Mouse (Mus musculus) thymus, postnatal 10 days (tissue): ENCODE measurements around the gene Cebpa.

ENCODE experiments used
- DNase-seq, 2 experiments: peaks; one replicate each; pipeline ENCODE4 v3.0.0; 2021; ENCODE audit warnings: low spot score in 2 of 2

The Cebpa gene

DNA sequence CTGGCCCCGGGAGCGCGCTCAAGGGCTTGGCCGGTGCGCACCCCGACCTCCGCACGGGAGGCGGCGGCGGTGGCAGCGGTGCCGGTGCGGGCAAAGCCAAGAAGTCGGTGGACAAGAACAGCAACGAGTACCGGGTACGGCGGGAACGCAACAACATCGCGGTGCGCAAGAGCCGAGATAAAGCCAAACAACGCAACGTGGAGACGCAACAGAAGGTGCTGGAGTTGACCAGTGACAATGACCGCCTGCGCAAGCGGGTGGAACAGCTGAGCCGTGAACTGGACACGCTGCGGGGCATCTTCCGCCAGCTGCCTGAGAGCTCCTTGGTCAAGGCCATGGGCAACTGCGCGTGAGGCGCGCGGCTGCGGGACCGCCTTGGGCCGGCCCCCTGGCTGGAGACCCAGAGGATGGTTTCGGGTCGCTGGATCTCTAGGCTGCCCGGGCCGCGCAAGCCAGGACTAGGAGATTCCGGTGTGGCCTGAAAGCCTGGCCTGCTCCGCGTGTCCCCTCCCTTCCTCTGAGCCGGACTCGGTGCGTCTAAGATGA lies 1.1 kb downstream of the Cebpa start:
- DNase-seq = no peak

GRCm38 (mm10) chr7:35121150-35121549 lies 2.1 kb downstream of the Cebpa start:
- DNase-seq = no peak

DNA sequence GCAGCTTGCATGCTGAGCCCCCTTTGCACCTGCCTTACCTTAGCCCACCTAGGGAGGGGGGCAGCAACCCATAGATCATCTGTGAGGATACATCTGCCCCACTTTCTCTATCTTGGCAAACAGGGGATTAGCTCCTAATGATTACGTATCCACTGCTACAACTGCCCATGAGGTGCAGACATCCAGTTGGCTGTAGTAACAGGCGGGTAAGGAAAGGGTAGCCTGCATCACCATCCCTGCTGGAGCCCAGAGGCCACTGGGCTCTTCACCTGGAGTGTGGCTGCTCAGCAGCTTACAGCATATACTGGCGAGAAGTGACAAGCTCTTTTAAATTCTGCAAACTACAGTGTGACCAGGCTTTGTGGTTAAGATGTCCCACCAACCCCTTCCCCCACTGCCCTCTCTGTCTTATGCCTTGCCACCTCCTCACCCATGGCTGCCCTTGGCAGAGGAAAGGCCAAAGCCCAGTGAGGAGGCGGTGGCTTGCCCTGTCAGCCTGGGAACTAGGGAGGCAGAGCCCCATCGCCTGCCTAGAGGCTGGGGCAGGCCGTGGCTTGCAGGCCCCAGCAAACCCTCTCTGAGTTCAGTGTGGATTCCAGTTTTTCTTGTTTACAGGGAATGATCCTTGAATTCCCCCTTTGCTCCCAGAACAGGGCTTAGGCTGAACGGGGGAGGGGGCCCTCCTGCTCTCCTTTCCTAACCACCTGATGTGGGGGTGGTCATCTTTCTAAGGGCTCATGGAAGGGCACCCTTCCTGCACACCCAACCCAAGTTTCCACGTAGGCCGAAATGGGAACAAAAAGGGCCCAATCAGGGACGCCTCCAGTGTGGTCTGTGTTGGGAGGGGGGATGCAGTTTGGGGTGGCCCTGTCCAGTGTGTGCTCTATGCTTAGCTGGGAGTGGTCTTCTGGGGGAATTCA lies 3.6 kb downstream of the Cebpa start:
- DNase-seq = no peak

GRCm38 (mm10) chr7:35123431-35123953 lies 4.4 kb downstream of the Cebpa start:
- DNase-seq = no peak

GRCm38 (mm10) chr7:35124216-35124615 lies 5.1 kb downstream of the Cebpa start:
- DNase-seq = no peak

DNA sequence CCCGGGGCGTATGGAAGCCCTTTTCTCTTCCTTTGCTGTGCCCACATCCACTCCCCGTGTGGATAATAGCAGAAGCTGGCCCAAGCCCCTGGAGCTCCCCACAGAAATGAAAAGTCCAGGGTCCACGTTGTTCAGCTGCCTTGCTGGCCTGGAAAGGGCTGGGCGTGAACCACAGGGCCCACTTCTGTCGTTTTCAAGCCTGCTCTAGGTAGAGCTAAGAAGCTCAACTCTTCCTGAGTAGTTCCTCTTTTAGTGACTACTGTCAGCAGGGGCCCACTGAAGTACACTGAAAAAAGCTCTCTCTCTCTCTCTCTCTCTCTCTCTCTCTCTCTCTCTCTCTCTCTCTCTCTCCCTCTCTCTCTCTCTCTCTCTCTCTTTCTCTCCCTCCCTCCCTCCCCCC lies 5.7 kb downstream of the Cebpa start:
- DNase-seq = no peak

DNA sequence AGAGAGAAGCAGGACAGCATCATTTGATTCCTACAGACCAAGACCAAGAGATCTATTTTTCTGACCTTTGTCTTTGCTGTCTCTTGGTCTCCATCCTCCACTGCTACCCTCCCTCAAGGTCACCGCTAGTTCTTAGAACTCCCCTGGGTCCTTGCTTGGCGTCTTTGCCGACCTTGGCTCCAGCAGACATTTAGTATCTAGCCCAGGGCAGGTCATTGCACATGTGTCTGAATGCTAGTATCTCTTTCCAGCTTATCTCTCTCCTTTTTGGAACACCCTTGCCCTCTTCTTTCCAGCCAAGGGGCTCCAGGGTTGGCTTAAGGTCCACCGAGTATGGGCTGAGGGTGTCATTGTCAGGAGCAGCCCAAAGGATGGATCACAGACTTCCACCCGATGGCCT lies 6.9 kb downstream of the Cebpa start:
- DNase-seq = no peak

DNA sequence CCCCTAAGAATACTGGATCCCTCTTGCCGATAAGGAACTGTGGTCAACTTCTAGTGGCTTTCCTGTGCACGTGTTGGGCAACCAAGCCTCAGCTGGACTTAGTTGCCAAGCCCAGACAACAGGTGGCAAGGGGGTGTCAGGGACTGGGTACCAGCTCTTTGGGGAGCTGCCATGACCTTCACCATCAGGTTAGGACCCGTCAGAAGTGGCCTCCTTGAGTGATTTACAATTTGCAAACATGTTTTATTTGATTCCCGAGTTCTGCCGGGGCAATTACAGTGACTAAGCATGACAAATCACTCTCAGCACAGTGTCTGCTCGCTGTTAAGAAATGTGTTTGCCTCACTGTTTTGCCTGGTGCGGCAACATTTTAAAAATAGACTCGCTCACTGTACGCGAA lies 7.9 kb downstream of the Cebpa start:
- no peak for DNase-seq

- no peak for DNase-seq
Observed at GRCm38 (mm10) chr7:35127721-35128120, 8.6 kb downstream of the Cebpa start.

GRCm38 (mm10) chr7:35128677-35129567 lies 9.8 kb downstream of the Cebpa start:
- no peak for DNase-seq

- no peak for DNase-seq
Observed at GRCm38 (mm10) chr7:35130059-35130738, 11.1 kb downstream of the Cebpa start.

DNA sequence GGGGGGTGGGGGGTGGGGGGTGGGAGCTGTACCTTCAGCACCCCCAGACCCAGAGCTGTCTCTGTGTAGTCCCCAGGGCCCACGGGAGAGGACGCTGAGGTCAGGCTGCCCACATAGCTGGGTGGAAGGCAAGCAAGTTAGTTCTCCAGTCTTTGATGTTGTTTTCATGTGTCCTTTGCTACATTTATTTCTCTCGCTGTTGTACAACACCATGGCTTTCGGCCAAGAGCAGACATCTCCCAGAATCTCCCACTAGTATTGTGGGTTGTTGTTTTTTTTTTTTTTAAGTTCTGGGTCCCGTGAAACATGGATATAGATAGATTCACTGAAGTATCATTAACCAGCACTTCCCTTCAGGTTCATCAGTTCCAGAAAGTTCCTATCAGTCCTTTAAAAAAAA lies 11.8 kb downstream of the Cebpa start:
- DNase-seq = no peak

DNA sequence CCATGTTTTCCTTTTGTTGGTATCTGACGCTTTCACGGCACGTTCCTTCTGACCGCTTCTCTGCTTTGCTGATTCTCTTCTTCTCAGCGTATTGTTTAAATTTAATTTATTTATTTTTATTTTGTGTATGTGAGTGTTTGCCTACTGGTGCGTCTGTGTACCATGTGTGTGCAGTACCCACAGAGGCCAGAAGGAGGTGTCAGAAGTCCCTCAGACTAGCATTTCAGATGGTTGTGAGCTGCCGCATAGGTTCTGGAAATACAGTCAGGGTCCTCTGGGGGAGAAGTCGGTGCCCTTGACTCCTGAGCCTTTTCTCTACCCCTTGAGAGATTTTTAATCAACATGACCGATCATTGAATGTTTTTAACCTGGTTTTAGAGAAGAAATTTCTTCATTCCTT lies 12.5 kb downstream of the Cebpa start:
- DNase-seq = no peak

GRCm38 (mm10) chr7:35134621-35135020 lies 15.5 kb downstream of the Cebpa start:
- DNase-seq = no peak

DNA sequence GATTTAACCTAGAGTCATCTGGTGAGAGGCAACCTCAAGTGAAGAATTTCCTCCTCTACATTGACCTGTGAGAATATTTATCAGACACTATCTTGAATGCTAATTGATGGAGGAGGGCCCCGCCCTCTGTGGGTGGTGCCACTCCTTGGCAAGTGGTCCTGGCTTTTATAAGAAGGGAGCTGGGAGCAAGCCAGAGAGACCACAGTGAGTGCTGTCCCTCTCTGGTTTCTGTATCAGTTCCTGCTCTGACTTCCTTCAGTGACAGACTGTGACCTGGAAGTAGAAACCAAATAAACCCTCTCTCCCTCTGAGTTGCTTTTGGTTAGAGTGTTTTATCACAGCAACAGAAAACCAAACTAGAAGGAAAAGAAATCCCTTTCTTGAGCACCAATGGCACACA lies 18.4 kb downstream of the Cebpa start:
- DNase-seq = no peak

- no peak for DNase-seq
Observed at GRCm38 (mm10) chr7:35138481-35138880, 19.4 kb downstream of the Cebpa start.

DNA sequence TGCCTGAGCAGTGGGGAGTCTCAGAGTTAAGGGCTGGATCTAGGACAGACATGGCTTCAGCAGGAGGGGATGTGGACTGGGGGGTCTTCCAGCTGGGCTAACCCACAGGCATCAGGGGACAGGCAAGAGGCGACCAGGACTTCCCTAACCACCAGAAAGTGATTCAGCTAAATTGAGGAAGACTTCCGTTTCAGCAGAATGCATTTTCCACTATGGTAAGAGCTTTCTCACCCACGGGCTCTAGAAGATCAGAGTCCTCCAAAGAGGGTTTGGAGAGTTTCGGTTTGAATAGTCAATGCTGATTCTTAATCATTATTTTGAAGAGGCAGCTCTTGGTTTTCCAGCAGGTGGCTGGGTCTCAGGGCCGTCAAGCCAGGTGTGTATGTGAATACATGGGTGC lies 20.8 kb downstream of the Cebpa start:
- DNase-seq = no peak

DNA sequence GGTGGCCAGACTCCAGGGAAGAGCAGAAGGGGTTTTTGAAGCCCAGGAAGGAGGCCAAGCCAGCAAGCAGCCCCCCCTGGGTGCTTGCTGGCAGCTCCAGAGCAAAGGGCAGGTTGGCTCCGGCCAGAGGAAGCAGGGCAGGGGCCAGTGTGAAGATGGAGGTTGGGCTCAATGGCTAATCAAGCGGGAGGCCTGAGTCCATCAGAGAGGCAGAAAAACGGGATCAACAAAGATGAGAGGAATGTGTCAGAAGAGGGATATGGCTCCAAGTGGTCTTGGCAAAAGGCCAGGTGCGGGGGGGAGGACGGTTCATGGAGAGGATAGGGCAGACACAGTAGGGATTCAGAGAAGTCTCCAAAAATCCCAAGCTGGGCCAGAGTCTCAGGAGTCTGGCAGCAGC lies 22.4 kb downstream of the Cebpa start:
- no peak for DNase-seq

DNA sequence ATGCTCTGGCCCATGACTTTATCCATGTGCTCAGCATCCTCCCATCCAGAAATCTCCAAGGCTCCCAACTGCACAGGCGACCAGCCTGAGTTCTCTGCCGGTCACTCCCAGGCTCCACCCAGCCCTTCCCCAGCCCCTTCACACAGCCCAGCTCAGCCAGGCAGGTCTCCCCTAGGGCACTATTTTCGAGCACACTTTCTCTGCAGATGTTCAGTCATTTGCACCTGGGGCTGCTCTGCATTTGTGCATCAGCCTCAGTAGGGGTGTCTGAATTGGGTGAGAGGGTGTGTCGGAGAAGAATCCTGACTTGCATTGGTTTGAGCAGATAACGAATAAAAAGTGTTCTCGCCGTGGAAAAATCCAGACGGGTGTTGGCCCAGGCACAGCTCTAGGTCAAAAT lies 23.4 kb downstream of the Cebpa start:
- no peak for DNase-seq

DNA sequence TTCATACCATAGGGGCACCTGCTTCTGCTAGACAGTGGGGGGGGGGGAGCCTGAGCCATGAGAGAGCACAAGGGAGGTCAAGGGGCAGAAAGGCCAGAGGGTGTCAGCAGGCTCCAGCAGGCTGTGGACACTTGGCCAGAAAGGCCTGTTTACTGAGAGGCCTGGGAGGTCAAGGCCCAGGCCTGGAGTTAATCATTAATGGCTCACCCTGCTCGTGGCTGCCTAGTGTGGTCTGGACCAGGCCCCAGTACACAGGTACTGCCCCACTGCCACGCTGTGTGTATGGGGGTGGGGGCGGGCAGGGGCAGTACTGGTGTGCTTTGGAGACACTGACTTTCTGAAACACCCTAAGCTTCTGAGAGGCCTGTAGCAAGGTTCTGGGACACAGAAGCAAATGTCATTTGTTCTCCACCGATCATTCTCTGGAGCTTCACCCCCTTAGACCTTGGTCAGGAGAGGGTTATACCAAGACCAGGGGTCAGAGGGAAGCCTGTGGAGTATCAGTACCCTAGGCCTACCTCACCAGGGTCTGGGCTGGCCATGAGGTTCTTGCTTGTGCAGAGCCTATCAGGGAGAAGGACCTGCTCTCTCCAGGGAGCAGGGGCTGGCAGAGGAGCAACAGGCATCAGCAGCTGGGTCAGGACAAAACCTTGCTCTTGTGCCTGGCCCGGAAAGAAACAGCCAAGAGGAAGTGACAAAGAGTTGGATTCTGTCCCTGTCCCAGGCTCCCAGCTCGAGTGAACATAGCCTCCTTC lies 24.9 kb downstream of the Cebpa start:
- no peak for DNase-seq

- no peak for DNase-seq
Observed at GRCm38 (mm10) chr7:35145068-35145467, 26.0 kb downstream of the Cebpa start.
